Mouse (Mus musculus) embryo, embryonic 9.5 days (tissue): ENCODE data around the gene Slc48a1.

Source experiments
- DNase-seq: peaks from one replicate; pipeline ENCODE4 v3.0.0-alpha.2; 2017; ENCODE audit errors: extremely low spot score

Slc48a1 gene

DNA sequence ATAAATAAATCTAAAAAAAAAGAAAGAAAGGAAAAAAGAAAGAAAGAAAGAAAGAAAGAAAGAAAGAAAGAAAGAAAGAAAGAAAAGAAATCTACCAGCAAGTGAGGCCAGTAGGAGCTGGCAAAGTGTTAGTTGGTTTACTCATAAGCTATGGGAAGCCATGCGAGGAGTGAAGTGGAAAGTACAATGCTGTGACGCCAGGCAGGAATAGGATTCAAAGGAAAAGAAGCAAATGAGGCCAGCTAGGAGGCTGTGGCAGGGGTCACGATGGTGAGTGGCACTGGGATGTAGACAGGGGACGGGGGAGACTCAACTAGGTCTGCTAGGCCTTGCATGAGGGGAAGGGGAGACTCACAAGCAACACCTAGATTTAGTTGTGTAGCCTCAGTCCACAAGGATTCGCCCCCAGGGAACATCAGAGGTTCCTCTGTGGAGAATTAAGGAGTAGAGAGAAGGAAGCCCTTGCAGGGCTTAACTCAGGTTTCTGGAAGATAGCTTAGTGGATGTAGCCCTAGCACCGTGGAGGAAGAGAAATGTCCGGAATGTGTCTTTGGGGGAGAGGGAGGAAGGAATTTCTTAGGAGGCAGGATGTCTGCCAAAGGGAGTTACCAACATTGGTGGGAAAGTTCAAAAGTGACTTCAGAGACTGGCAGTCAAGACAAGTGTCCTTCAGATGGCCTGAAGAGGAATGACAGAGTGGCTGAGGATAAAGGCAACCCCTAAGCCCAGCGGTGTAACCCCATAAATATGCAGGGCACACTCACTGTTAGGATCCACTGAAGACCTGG is at the start of gene Slc48a1:
Slc48a1 (plus strand) TSS at position 210 of the 788 bp plus-strand sequence.
- no peak for DNase-seq

DNA sequence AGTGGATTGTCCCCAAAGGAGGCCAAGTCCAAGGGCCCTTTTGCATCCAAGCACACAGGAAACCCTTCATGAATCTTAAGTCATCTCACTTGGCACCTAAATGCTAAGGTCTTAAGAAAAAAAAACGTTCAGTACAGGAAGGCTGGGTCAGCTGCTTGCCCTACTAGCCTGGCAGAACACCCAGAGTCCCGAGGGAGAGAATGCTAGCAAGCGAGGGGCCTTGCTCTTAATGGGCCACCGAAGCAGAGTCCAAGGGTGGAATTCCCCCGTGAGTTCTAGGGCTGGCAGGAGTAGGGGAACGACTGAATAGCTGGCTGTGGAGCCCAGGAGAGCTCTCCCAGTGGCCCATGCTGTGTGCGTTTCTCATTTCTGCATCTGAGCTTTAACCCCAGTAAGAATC is 49.5 kb upstream of the Slc48a1 start:
- no peak for DNase-seq

DNA sequence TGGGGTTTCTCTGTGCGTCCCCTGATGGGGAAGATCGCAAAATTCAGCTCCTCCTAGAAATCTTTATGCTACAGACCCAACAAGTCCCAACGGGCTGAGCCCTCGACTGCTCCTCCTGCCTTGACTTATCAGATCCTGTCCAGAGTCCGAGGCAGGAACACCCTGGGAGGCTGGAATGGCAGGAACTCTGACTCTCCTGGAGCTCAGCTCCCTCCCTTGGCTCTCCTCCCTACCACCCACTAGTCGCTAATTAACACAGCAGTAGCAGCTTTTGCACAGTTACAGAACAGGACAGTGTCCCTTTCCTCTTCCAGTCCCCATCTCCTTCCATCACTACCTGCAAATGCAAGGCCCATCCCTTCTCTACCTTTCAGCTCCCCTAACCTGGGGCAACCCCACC is 48.0 kb upstream of the Slc48a1 start:
- no peak for DNase-seq

DNA sequence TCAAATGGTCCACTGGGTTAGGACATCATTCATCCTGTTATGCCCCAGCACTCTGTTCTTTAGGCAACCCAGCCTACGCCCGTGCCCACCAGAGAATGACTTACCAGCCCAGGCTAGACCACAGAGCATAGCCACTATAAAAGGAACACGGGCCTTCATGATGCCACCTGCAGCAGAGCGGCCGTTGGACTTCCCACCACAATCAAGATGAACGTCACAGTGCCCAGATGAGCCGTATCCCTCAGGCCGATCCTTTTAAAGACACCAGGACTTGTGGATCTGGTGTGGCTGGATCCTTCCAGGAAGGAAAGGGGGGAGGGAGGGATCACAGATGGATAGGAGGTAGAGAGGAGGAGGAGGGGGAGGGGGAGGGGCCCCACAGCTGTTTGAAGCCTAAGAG is 47.2 kb upstream of the Slc48a1 start, which contains the start of gene Endou:
Endou (minus strand) TSS at position 229 of the 400 bp plus-strand sequence.
- no peak for DNase-seq

DNA sequence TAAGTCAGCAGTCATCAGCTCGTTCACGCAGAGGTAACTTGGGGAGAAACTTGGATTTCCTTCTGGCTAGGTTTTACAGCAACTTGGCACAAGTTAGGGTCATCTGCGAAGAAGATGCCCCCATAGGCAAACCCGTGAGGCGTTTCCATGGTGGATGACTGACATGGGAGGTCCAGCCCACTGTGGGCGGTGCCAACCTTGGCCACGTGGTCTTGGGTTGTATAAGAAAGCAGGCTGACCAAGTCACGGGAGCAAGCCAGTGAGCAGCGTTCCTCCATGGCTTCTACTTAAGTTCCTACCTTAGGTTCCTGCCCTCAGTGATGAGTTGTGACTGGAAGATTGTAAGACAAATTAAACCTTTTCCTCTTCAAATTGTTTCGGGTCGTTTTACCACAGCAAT is 46.3 kb upstream of the Slc48a1 start:
- DNase-seq: no peak

DNA sequence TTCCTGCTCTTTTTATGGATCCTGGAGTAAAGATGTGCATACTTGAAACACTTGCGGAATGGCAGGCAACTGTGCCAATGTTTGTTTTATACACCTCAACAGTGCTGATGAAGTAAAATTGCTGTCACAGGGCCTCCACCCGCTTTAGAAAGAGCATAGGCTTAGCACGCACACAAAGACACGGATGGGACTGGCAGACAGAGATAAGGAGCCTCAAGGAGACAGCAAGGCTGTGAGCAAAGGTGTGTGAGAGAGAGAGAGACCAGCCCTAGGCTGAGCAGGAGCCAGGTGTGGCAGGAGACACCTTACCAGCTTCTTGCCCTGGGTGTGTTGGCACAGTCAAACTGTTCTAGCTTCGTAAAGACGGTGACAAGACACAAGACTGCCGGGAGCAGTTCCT is 39.4 kb upstream of the Slc48a1 start:
- DNase-seq: no peak

DNA sequence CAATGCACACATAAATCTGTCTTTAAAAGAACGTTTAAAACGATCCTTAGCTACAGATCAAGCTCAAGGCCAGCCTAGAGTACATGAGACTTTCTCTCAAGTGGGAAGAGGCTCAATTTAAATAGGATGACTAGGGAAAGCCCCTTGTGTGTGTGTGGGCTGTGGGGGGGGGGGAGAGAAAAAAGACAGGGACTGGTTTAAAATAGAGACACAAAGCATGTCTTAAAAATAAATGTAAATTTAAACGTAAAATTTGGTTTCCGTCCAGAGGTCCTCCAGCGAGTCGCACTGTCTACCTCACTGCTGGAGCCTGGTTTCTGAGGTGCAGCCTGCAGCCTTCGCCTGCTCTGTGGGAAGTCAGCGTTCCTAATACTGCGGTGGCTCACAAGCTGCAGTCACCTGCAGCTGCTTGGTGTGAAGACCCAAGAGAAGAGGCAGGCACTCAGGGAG is 38.0 kb upstream of the Slc48a1 start:
- DNase-seq: no peak

DNA sequence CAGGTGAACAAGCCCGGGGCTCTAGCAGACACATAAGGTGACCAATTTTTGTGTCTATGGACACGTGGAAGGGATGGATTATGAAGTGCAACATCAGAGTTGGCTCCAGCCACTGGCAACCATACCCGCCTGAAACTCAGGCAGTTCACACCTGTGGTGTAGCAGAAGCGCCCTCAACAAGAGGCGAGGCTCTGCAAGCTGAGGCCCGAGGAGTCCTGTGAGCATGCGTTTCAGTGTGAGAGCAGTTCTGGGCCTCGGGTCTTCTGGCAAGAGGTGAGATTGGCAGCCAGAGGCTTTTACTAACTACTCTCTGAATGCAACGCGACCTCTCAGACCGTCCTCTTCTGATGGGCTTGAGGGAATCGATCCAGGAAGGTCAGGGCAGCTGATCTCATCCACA is 36.7 kb upstream of the Slc48a1 start:
- DNase-seq: no peak

DNA sequence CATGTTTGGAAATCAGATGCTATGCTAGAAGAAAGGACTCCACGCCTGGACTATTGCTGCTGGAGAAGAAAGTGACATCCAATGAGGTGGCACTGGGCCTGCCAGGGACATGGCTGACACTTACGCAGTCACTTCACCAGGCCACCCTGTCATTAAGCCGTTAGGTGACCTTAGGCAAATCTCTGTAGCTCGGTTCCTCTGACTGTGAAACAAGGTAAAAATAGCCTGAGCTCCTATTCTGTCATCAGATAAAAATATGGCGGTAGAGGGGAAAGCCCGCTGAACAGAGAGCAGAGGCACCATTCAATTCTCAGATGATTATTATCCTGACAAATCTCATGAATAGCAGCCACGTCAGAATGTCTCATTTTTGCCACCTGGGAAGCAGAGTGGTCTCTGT is 36.2 kb upstream of the Slc48a1 start:
- no peak for DNase-seq

DNA sequence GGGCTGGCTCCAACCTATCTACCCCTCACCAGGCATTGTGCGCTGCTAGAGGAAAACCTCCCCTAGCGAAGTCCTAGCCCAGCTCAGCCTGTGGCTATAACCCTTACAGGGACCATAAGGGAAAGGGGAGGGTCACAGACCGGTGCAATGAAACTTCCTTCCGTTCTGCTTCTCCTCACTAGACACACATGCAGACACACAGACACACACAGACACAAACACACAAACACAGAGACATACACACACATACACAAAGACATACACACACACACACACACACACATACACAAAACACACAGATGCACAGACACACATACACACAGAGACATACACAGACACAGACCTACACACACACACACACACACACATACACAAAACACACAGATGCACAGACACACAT is 35.7 kb upstream of the Slc48a1 start:
- DNase-seq: no peak

DNA sequence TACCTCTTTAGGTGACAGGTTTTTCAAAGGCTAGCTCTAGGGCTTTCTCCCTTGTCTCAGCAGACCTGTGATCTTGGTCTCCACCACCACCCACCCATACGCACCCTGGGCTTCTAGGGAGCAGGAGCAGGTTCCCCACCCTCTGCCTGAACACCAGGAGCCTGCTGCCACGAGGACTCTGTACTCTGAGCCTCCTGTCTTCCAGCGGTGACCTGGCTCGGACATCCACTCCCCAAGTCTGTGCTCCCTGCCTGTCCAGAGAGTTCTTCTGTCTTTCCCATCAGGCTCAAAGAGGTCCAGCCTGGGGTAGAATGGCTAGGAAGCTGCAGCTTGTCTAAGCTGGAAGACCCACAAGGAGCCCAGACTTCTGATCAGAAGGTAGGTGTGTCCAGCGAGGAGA is 35.1 kb upstream of the Slc48a1 start:
- DNase-seq: no peak

DNA sequence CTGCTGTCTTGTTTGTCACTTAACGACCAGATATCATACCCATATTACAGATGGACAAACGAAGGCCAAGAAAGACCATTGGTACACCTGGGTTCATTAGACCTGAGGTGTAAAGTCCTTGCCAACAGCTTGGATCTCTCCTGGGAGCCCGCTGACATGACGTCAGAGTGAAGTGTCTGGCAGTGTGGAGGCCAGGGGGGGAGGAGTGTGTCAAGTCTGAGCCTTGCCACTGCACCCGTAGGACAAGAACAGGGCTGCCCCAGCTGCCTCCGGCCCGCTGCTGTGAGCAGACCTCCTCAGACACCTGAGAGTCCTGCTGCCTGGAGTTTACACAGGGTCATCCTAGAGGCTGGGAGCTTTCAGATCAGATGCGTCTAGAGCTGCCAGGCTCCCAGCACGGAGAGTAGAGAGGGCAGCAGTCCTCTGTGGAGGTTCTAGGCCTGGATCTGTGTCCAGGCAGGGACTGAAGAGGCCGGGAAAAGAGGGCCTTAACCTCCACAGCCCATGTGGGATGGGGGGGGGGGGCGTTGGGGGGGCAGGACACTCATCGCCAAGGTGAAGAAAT is 34.3 kb upstream of the Slc48a1 start:
- no peak for DNase-seq

DNA sequence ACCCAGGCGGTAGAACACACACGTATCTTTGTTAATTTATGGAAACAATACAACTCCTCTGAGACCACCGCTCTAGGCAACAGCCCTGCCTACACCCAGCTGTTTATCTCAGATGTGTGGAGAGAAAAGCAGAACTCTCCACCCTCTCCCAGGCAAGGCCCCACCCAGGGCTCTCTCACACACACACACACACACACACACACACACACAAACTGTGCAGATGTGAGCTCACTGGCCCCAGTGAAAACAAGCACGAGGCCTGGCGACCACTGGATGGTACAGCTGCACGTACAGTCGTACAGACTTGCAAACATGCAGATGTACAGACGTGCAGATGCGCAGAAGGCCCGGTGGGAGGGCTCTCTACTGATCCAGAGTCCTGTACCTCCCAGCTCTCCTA is 33.4 kb upstream of the Slc48a1 start:
- no peak for DNase-seq

DNA sequence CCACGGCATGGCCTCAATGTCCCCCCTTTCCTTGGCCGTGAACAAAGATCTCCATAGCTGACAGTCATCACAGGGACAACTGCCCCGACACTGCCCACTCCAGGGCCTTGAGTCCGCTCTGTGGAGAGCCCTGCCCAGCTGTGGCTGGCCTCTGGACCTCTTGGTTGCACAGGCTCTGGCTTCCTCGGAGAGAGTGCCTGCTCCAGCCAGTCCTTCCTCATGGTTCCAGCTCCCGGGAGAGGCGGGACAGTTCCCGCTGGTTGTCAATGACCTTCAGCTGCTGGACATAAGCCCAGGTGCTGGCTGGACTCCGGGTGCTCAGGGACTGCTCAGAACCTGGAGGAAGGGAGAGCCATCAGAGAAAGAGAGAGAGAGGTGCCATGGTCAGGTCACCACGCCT is 33.0 kb upstream of the Slc48a1 start:
- DNase-seq: no peak

DNA sequence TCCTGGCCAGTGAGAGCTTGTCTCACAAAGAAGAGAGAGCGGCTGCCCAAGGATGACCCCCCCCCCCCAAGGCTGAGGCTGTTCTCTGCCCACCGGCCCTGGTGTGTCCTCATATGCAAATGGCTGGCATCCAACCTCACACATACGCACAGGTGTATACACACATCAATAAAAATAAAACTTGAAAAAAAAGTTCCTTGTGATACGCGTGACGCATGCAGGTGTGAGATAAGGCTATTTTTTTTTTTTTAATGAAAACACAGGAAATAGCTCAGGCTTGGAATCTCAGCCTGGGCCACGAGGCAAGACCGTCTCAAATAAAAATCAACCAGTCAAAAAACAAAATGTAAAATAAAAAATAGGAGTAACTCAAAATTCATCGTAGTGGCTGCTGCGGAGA is 32.0 kb upstream of the Slc48a1 start:
- DNase-seq: no peak

DNA sequence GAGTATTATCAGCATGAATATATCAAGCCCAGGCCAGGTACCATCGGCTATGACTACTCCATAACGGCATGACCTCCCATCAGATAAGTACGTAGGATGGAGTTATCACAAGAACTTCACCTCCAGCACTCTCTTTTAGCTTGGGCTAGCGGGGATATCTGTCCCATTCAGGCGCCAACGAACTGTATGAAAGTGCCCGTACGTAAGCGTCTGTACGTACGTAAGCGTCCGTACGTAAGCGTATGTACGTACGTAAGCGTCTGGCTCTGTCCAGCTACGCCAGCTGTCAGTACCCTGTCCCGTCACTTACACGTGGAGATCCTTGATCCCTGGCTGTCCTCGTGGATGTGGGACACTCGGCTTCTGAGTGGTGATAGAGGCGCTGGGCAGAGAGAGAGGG is 31.6 kb upstream of the Slc48a1 start:
- DNase-seq: no peak

DNA sequence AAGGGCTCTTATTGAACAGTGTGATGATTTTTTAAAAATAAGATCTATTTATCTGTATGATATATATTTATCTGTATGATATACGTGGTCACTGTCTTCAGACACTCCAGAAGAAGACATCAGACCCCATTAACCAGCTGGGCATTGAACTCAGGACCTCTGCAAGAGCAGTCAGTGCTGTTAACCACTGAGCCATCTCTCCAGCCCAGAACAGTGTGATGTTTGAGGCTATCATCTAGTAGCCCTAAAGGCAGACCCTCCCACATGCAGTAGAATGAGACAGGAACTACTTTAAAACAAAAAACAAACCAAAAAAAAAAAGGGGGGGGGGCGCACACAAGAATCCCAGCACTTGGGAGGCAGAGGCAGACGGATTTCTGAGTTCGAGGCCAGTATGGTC is 30.8 kb upstream of the Slc48a1 start:
- DNase-seq: no peak

DNA sequence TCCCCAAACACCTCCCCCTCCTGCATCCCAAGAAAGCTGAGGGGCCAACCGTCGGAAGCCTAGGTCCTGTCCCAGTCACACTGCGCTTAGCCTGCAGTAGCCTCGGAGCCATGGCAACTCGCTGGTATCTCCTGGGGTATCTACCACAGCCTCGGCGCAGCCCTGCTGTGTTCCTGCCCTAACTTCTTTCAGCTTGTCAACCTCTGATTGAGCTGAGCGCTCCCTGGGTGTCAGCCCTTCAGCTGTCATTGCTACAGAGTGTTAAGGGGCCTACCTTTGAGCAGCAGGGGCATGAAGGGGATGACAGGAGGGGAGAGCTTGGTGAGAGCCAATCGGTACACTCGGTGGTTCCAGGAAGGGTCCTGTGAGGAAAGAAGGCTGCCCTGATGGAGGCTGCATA is 30.0 kb upstream of the Slc48a1 start:
- DNase-seq: no peak

DNA sequence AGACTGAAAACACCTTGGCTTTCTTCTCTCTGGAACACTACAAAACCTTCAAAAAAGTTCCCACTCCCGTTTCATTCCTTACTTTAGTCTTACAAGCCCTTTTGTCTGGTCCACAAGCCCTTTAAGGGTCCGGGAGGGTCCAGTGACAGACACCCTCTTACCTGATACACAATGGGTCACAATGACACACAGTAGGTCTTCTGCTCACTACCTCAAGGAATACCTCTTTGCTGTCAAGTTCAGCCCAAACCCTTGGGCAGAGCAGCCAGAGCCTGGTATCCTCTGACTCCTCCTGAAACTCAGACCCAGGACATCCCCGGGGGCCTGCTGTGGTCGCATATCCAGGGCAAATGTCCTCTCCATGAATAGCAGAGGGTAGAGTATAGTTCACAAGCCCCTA is 29.4 kb upstream of the Slc48a1 start:
- DNase-seq: no peak

DNA sequence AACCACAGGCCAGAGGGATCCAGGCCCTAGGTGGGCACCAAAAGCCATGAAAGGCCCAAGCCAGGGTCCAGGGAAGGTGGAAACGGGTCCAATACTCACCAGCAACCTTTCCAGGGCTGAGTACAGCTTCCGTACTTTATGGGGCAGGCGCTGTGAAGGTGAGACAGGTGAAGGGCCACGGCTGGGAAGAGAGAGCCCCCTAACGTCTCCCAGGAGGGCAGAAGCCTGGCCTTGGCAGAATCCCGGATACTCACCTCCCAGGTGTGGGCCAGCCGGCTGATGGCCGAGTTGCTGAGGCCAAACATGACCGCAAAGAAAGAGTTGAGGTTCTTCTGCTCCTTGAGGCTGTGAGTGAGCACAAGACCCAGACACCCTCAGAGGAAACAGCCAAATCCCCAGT is 28.9 kb upstream of the Slc48a1 start:
- DNase-seq: no peak

DNA sequence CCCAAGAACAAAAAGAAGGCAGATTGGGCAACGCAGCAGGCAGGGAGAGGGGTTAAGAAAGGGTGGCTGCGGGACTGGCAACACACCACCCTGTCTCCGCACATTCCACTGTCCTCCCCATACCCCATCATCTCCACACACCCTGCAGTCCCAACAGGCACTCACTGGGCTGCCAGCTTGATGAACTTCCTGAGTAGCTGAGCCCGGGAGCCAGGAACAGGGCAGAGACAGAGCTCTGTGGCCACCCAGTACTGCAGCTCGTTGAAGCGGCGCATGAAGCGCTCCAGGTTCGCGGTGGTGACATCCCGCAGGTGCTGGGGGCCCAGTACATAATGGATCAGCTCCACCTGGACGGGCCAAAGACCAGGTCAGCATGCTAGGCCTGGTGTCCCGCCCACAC is 28.5 kb upstream of the Slc48a1 start:
- DNase-seq: no peak

DNA sequence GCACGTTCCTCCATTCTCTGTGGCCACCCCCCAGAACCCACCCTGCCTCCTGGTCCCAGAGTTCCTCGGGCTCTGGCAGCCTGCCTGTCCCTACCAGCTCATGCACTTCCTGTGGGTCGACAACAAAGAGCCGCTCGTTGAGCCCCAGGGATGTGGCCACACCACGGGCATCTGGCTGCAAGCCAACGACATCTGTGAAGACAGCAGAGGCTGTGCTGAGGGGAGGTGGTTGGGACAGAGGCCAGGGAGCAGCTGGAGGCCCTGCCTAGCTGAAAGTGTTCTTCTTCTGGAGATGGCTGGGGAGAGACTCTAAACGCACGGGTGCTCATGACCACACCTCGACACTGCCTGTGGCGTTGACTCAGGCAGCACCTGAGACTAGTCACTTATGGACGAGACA is 27.6 kb upstream of the Slc48a1 start:
- no peak for DNase-seq

DNA sequence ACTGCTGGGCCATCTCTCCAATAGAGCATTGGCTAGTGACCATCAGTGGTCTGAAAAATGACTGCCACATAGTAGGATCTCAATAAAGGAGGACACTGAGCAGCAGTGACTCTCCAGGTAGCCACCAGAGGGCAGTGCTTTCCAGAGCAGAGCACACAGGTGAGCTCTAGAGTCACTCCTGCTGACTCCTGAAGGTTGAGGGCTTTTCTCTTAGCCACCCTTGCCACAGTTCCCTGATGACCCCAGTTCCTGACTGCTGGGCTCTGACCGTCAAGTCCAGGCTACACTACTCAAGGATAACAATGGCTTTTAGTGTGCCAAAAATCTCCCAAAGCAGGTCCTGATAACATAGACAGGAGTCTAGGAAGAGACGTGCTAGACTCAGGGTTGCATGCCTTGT is 26.6 kb upstream of the Slc48a1 start:
- DNase-seq: no peak

DNA sequence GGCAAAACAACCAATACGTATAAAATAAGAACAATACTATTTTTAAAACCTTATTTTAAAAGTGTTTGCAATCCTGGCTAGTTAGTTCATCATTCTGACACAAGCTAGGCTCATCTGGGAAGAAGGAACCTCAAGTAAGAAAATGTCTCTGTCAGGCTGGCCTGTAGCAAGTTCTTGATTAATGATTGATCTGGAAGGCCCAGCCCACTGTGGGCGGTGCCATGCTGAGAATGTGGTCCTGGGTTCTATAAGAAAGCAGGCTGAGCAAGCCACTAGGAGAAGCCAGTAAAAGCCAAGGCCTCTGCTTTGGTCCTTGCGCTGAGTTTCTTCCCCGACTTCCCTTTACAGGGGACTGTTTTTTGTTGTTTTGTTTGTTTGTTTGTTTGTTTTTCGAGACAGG is 25.8 kb upstream of the Slc48a1 start:
- no peak for DNase-seq
